ENCODE assay signal across 18 mouse cellular contexts in genomic region chr12:86588010-86588409, GRCm38 (mm10).
A peak's percentile ranks its signal among the peaks of the same experiment; 100 is the strongest.
DNase-seq lines count a peak whose midpoint lies in the region; ATAC-seq and TF ChIP-seq lines count a peak whose summit lies in the region.
"Had no signal": no experiment of that assay in that cellular context is flagged by ENCODE, and none has a peak within 500 bp of the region (broad histone marks: within the 10 kb centered on the region; RNA-seq: fewer than 3 reads in every experiment).

No protein-coding gene starts in this region.

- H3K9ac ChIP-seq in forebrain, embryonic 15.5 days (replicated peaks), result no peak overlapping the region
- H3K9ac ChIP-seq: embryonic facial prominence, embryonic 12.5 days; forebrain, embryonic 13.5 days had no signal

- H3K27me3 ChIP-seq in forebrain, embryonic 15.5 days, result no peaks in the 10 kb centered on the region
- no peaks in the 10 kb centered on the region for H3K27me3 ChIP-seq in forebrain, embryonic 10.5 days (ENCODE audit: poor library complexity, severe bottlenecking)
- H3K27me3 ChIP-seq: embryonic facial prominence, embryonic 12.5 days; forebrain, embryonic 13.5 days had no signal

- H3K27ac ChIP-seq in forebrain, embryonic 15.5 days (replicated peaks), result no peak overlapping the region; the same call in 1 of the 2 replicates
- H3K27ac ChIP-seq in forebrain, embryonic 10.5 days, result no peak overlapping the region
- H3K27ac ChIP-seq: embryonic facial prominence, embryonic 10.5 days; embryonic facial prominence, embryonic 12.5 days; forebrain, embryonic 13.5 days had no signal

- H3K9me3 ChIP-seq in forebrain, embryonic 15.5 days, result no peaks in the 10 kb centered on the region
- no peaks in the 10 kb centered on the region for H3K9me3 ChIP-seq in forebrain, embryonic 10.5 days
- H3K9me3 ChIP-seq: embryonic facial prominence, embryonic 10.5 days; embryonic facial prominence, embryonic 12.5 days; forebrain, embryonic 13.5 days had no signal

- no peak for TF ChIP-seq POLR2A in brain, embryonic 14.5 days (IDR thresholded peaks at IDR 0.05; ENCODE audit: borderline replicate concordance, extremely low read depth, insufficient read depth, insufficient read length, poor library complexity, severe bottlenecking)

- H3K4me3 ChIP-seq in forebrain, embryonic 15.5 days, result no peak overlapping the region
- no peak overlapping the region for H3K4me3 ChIP-seq in forebrain, embryonic 10.5 days
- H3K4me3 ChIP-seq: embryonic facial prominence, embryonic 10.5 days; embryonic facial prominence, embryonic 12.5 days; forebrain, embryonic 13.5 days had no signal

- WGBS in forebrain, embryonic 15.5 days, result 56% methylated on average over 6 of the region's 6 CpGs
- 96% methylated on average over 6 of the region's 6 CpGs for WGBS in forebrain, embryonic 10.5 days

- no peak overlapping the region for H3K4me2 ChIP-seq in forebrain, embryonic 15.5 days (replicated peaks)
- H3K4me2 ChIP-seq: embryonic facial prominence, embryonic 12.5 days; forebrain, embryonic 13.5 days had no signal

- peak; percentile 57 for ATAC-seq in forebrain, embryonic 15.5 days (replicated peaks)
- ATAC-seq: activated CD4-positive, CD25-positive, alpha-beta regulatory T cell, adult 4 months; forebrain, embryonic 13.5 days; Patski had no signal

- H3K4me1 ChIP-seq in forebrain, embryonic 15.5 days, result peaks cover 9% of the 10 kb centered on the region
- H3K4me1 ChIP-seq in forebrain, embryonic 10.5 days, result no peaks in the 10 kb centered on the region
- H3K4me1 ChIP-seq: embryonic facial prominence, embryonic 10.5 days; embryonic facial prominence, embryonic 12.5 days; forebrain, embryonic 13.5 days had no signal

- H3K36me3 ChIP-seq in forebrain, embryonic 15.5 days, result no peaks in the 10 kb centered on the region
- no peaks in the 10 kb centered on the region for H3K36me3 ChIP-seq in forebrain, embryonic 10.5 days (replicated peaks)
- H3K36me3 ChIP-seq: embryonic facial prominence, embryonic 10.5 days; embryonic facial prominence, embryonic 12.5 days had no signal

- DNase-seq in forebrain, embryonic 10.5 days (ENCODE audit: extremely low spot score, low spot score), result no peak
- peak; percentile 10 for DNase-seq in brain, adult 2 months (ENCODE audit: low read depth, low spot score)
- peak; percentile 63 for DNase-seq in brain, embryonic 14.5 days (ENCODE audit: low read depth)
- no peak for DNase-seq in MN1 (ENCODE audit: low spot score)
- DNase-seq: adrenal gland, adult 8-10 months; adrenal gland, postnatal 14 days; adrenal gland, postnatal 36 days; cerebellum, adult 11-12 months; cerebellum, adult 2 months; cerebellum, adult 9-10 months; cerebellum, postnatal 10 days; cerebellum, postnatal 25 days had no signal

- TF ChIP-seq CTCF in brain, embryonic 14.5 days (IDR thresholded peaks at IDR 0.05; ENCODE audit: borderline replicate concordance, extremely low read depth, insufficient read depth, insufficient read length), result no peak

Comparison
In these comparisons a context has a peak if more than half of its experiments do, and no peak if none do; other contexts are left out.
1. DNase-seq: peak in brain, adult 2 months (single experiment) and brain, embryonic 14.5 days (single experiment); none in forebrain, embryonic 10.5 days (single experiment) and MN1 (single experiment).